Mouse (Mus musculus): ENCODE measurements at regions not wholly inside any gene's neighbourhood (a gene's known extent, or its start where the extent isn't known, plus 50 kb on each side); places are given as distances from the start of the nearest gene placed in this dataset.

GRCm38 (mm10) chr1:164997660-164998059 lies 62.3 kb upstream of the Xcl1 start:
- no peak for TF ChIP-seq POLR2A (IDR thresholded peaks at IDR 0.05; ENCODE audit: borderline replicate concordance, low read depth, low read length)
- no peak for TF ChIP-seq CTCF (IDR thresholded peaks at IDR 0.05; ENCODE audit: low read depth, low read length)

All from bone marrow macrophage, adult 2 months (primary cell).